Mouse (Mus musculus): ENCODE results near the gene Cenpk. TPM values are rescaled to one million over a fixed set of nuclear protein-coding genes. Genes with fewer than 3 reads are reported as not detected.
A peak's percentile ranks its signal among the peaks of the same experiment; 100 is the strongest.
"Not testable (repeated sequence)": the region's sequence is repeated elsewhere in the genome, so short reads cannot be mapped to it uniquely, and the experiment has no call there.

Cenpk gene
- polyA plus RNA-seq (2015; fragmentation: Nextera tagmentation; extraction: Ambion mirVana) = 77.8 and 82.9 TPM in 2 replicates

DNA sequence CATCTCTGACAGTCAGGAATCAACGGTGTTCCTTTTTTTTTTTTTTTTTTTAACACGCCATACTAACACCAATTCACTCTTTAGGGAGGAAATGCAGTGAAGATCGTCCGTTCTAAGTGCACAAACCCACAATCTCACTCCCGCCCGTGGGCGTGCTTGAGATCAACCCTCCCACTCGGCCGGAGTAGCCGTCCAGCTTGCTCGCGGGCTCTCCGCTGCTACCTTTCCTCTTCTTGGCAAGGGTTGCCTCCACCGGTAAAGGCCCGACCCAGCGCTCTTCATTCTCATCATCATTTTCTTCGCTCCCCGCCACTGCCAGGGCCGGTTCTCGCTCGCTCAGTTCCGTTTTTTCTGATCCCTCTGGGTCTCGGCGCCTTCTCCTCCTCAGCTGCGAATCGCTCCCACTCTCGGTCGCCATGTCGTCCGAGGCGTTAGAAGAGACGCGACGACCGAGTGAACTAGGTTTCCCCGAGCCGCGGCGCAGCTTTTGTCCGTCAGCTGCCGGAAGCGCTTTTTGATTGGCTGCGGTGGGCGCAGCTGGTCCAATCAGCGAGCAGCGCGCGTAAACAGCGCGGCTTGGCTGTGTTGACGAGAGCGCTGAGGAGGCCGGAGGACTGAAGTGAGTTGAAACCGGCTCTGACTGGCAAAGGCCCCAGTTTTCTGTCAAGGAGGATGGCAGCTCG is at the start of gene Cenpk, which contains the start of gene Ppwd1:
Gene Cenpk (plus strand): TSS at position 228 of the 683 bp plus-strand sequence.
Gene Ppwd1 (minus strand): TSS at position 460 of the 683 bp plus-strand sequence.
- Histone ChIP-seq H3K27me3 (no peaks in the 10 kb centered on the region), H3K36me3 (peaks cover 12% of the 10 kb centered on the region; the same call in 1 of the 2 replicates), H3K4me2 (peak within 1 kb of the TSS; percentile 68), H3K4me1 (peaks cover 10% of the 10 kb centered on the region), H3K9ac (peak within 1 kb of the TSS; percentile 79), H3K9me3 (replicated peaks) (no peaks in the 10 kb centered on the region), H3K27ac (peak within 1 kb of the TSS; percentile 97), H3K4me3 (replicated peaks) (peak within 1 kb of the TSS; percentile 87)
- WGBS = under 1% methylated on average over 55 of the region's 55 CpGs
- ATAC-seq (replicated peaks; ENCODE audit: low FRiP score) = peak; percentile 100

- Histone ChIP-seq H3K4me2 (peak within 1 kb of the TSS; percentile 65), H3K9ac (peak within 1 kb of the TSS; percentile 68), H3K4me1 (peaks cover 12% of the 10 kb centered on the region), H3K36me3 (peaks cover 33% of the 10 kb centered on the region), H3K27ac (peak within 1 kb of the TSS; percentile 91), H3K4me3 (replicated peaks) (peak within 1 kb of the TSS; percentile 83), H3K9me3 (replicated peaks) (no peaks in the 10 kb centered on the region), H3K27me3 (no peaks in the 10 kb centered on the region)
- WGBS = under 1% methylated on average over 38 of the region's 38 CpGs
- peak; percentile 98 for ATAC-seq (replicated peaks; ENCODE audit: low FRiP score)
Measured at GRCm38 (mm10) chr13:104178650-104179121, 49.7 kb upstream of the Cenpk start, which contains the start of gene Trim23. TSS of gene Trim23 (plus strand) at chr13:104178797.

- WGBS = 12% methylated on average over 13 of the region's 13 CpGs
- H3K9me3 ChIP-seq (replicated peaks) = no peaks in the 10 kb centered on the region
- peaks cover 12% of the 10 kb centered on the region for H3K4me1 ChIP-seq
- H3K27ac ChIP-seq = peak overlapping the region; percentile 83
- peak overlapping the region; percentile 68 for H3K9ac ChIP-seq
- H3K4me3 ChIP-seq (replicated peaks) = peak overlapping the region; percentile 83
- H3K4me2 ChIP-seq = peak overlapping the region; percentile 60
- no peaks in the 10 kb centered on the region for H3K27me3 ChIP-seq
- peaks cover 36% of the 10 kb centered on the region for H3K36me3 ChIP-seq
- no peak for ATAC-seq (replicated peaks; ENCODE audit: low FRiP score)
Measured at GRCm38 (mm10) chr13:104179176-104179888, 49.1 kb upstream of the Cenpk start.

- H3K36me3 ChIP-seq = peaks cover 65% of the 10 kb centered on the region
- H3K4me3 ChIP-seq (replicated peaks) = no peak overlapping the region
- no peaks in the 10 kb centered on the region for H3K4me1 ChIP-seq
- H3K4me2 ChIP-seq = no peak overlapping the region
- WGBS = 85% methylated on average over 4 of the region's 4 CpGs
- H3K27me3 ChIP-seq = no peaks in the 10 kb centered on the region
- ATAC-seq (replicated peaks; ENCODE audit: low FRiP score) = no peak
- no peaks in the 10 kb centered on the region for H3K9me3 ChIP-seq (replicated peaks)
- no peak overlapping the region for H3K9ac ChIP-seq
- no peak overlapping the region for H3K27ac ChIP-seq
Measured at GRCm38 (mm10) chr13:104187357-104187756, 41.1 kb upstream of the Cenpk start.

DNA sequence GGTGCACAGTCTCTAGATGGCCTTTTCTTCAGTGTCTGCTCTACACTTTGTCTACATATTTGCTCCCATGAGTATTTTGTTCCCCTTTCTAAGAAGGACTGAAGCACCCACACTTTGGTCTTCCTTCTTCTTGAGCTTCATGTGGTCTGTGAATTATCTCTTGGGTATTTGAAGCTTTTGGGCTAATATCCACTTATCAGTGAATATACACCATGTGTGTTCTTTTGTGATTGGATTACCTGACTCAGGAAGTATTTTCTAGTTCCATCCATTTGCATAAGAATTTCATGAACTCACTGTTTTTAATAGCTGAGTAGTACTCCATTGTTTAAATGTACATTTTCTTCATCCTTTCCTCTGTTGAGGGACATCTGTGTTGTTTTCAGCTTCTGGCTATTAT is 32.5 kb upstream of the Cenpk start:
- H3K27me3 ChIP-seq; H3K4me1 ChIP-seq; H3K4me3 ChIP-seq (replicated peaks); H3K27ac ChIP-seq; H3K9me3 ChIP-seq (replicated peaks); H3K4me2 ChIP-seq; ATAC-seq (replicated peaks; ENCODE audit: low FRiP score); H3K9ac ChIP-seq: not testable (repeated sequence)
- H3K36me3 ChIP-seq = peaks cover 57% of the 10 kb centered on the region

DNA sequence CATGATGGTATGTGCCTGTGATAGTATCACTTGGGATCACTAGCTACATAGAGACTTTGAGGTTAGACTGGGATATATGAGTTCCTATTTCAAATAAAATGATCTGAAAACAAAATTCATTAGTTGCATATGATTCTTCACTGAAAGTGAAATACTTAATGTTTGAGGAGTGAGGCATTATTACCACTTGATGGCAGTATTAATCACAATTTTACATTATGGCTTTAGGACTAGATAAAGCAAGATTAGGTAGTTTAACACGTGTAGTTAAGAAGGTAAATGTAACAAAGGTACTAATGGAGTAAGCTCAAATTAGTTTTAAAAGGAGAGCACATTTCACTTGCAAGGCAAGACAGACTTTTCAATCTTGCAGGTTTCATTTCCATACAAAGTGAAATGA is 24.1 kb upstream of the Cenpk start:
- Histone ChIP-seq H3K9me3 (replicated peaks) (no peaks in the 10 kb centered on the region), H3K9ac (no peak overlapping the region), H3K27me3 (no peaks in the 10 kb centered on the region), H3K4me3 (replicated peaks) (no peak overlapping the region), H3K36me3 (peaks cover 48% of the 10 kb centered on the region), H3K27ac (no peak overlapping the region), H3K4me2 (no peak overlapping the region), H3K4me1 (no peaks in the 10 kb centered on the region)
- WGBS = 68% methylated on average over 1 of the region's 1 CpGs
- no peak for ATAC-seq (replicated peaks; ENCODE audit: low FRiP score)

DNA sequence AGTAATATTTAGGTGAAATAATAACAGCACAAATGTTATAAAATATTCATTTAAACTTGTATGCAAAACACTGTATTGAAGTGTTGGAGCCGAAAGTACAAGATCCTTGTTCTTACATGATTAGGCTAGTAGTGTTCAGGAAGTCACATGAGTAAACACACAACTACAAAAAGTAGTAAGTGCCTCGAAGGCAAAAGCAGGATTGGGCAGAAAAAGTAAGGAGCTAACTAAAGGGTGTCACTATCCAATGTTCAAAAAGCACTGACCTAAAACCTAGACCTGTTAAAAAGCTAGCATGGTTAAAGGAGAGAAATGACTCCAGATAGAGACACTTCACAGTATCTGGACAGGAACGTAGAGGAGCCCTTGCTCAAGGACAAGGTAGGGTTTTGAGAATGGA is 933 bp upstream of the Cenpk start:
- 60% methylated on average over 3 of the region's 3 CpGs for WGBS
- ATAC-seq (replicated peaks; ENCODE audit: low FRiP score) = no peak
- Histone ChIP-seq H3K4me3 (replicated peaks) (peak overlapping the region; percentile 87), H3K4me2 (peak overlapping the region; percentile 62), H3K27me3 (no peaks in the 10 kb centered on the region), H3K36me3 (peaks cover 9% of the 10 kb centered on the region; the same call in 1 of the 2 replicates), H3K9ac (peak overlapping the region; percentile 79), H3K9me3 (replicated peaks) (no peaks in the 10 kb centered on the region), H3K27ac (no peak overlapping the region), H3K4me1 (peaks cover 10% of the 10 kb centered on the region)

DNA sequence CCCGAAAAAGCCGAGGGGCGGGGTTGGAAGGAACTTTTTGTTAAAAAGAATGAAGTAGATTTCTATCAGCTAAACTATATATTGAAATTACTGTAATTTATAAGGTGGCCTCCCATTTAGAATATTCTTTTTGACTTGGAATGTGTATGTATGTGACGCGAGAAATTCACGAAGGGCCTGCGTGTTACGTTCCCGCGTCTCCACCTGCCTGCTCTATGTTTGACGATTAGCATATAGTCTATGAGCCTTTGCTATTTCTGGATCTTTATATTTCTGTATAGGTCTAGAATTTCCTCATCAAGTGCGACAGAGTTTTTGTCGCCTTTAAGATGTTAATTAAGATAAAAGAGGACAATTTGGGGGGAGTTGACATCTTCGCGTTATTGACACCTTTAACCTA is 770 bp downstream of the Cenpk start:
- Histone ChIP-seq H3K9ac (peak overlapping the region; percentile 71), H3K9me3 (replicated peaks) (no peaks in the 10 kb centered on the region), H3K36me3 (peaks cover 9% of the 10 kb centered on the region; the same call in 1 of the 2 replicates), H3K27me3 (no peaks in the 10 kb centered on the region), H3K4me2 (peak overlapping the region; percentile 68), H3K4me1 (peaks cover 10% of the 10 kb centered on the region), H3K4me3 (replicated peaks) (peak overlapping the region; percentile 87), H3K27ac (peak overlapping the region; percentile 97)
- ATAC-seq (replicated peaks; ENCODE audit: low FRiP score) = peak; percentile 31; the same call in 1 of the 2 replicates
- WGBS = 3% methylated on average over 15 of the region's 15 CpGs

DNA sequence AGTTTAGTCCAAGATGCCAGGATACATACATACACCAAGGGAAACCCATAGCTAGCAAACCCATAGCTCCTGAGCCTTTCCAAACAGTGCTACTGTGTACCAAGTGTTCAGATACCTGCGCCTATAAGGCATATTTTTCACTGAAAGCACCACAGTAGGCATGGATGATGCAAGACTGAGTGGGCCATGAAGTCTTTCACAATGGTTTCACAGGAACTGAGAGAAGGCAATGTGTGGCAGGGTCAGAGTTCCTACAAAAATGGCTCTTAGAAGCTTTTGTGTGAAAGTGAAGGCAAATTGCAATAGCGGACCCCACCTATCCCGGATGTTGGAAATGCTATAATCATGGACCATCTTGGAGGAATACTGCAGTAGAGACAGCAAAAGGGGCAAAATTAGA is 30.6 kb downstream of the Cenpk start:
- H3K4me2 ChIP-seq = no peak overlapping the region
- H3K9me3 ChIP-seq (replicated peaks) = no peaks in the 10 kb centered on the region
- H3K36me3 ChIP-seq = no peaks in the 10 kb centered on the region
- H3K9ac ChIP-seq = no peak overlapping the region
- ATAC-seq (replicated peaks; ENCODE audit: low FRiP score) = no peak
- H3K27ac ChIP-seq = no peak overlapping the region
- H3K4me3 ChIP-seq (replicated peaks) = no peak overlapping the region
- H3K4me1 ChIP-seq = no peaks in the 10 kb centered on the region
- 92% methylated on average over 3 of the region's 3 CpGs for WGBS
- no peaks in the 10 kb centered on the region for H3K27me3 ChIP-seq

- WGBS = 5% methylated on average over 2 of the region's 2 CpGs
- 0 out of 2 replicates have a peak, but pooled peaks have one; percentile 31 for ATAC-seq (replicated peaks; ENCODE audit: low FRiP score)
- H3K9me3 ChIP-seq (replicated peaks) = no peaks in the 10 kb centered on the region
Measured at GRCm38 (mm10) chr13:104285031-104285431, 56.6 kb downstream of the Cenpk start.

GRCm38 (mm10) chr13:104285737-104286311 is 57.4 kb downstream of the Cenpk start:
- Histone ChIP-seq H3K27ac (peak overlapping the region; percentile 88), H3K4me2 (peak overlapping the region; percentile 76), H3K9me3 (replicated peaks) (no peaks in the 10 kb centered on the region), H3K36me3 (no peaks in the 10 kb centered on the region), H3K4me1 (peaks cover 23% of the 10 kb centered on the region; the same call in 1 of the 2 replicates), H3K9ac (peak overlapping the region; percentile 42; the same call in 1 of the 2 replicates), H3K4me3 (replicated peaks) (peak overlapping the region; percentile 57), H3K27me3 (no peaks in the 10 kb centered on the region)
- no peak for ATAC-seq (replicated peaks; ENCODE audit: low FRiP score)
- WGBS = under 1% methylated on average over 10 of the region's 10 CpGs

More at GRCm38 (mm10) chr13:104285031-104285431, 56.6 kb downstream of the Cenpk start:
- peak overlapping the region; percentile 88 for H3K27ac ChIP-seq
- H3K27me3 ChIP-seq = no peaks in the 10 kb centered on the region
- no peak overlapping the region for H3K9ac ChIP-seq
- no peak overlapping the region for H3K4me3 ChIP-seq (replicated peaks)
- peak overlapping the region; percentile 76; the same call in 1 of the 2 replicates for H3K4me2 ChIP-seq
- no peaks in the 10 kb centered on the region for H3K36me3 ChIP-seq
- peaks cover 23% of the 10 kb centered on the region; the same call in 1 of the 2 replicates for H3K4me1 ChIP-seq

Measured in kidney, embryonic 15.5 days (tissue).